Mouse (Mus musculus) embryonic facial prominence, embryonic 14.5 days (tissue): ENCODE measurements around the gene Xlr3c. TPM values are rescaled to one million over a fixed set of nuclear protein-coding genes. Genes with fewer than 3 reads are reported as not detected.
"Not testable (repeated sequence)": the region's sequence is repeated elsewhere in the genome, so short reads cannot be mapped to it uniquely, and the experiment has no call there.

Experiments used
- ATAC-seq: fragments of 200-750 bp; cut with Nextera tagmentation; 2 replicates; pipeline ENCODE4 v1.8.0; 2017; ENCODE audit warnings: low read depth, moderate number of reproducible peaks, moderate TSS enrichment
- DNase-seq: peaks from one replicate; pipeline ENCODE4 v3.0.0-alpha.2; 2015; ENCODE audit warnings: low spot score
- H3K27ac ChIP-seq: fragments of 300-500 bp; sonication (generic); replicated peaks from 2 replicates; pipeline ENCODE4 v1.5.1; 2014; ENCODE audit warnings: low read depth, mild to moderate bottlenecking, low read length, moderate library complexity
- H3K27me3 ChIP-seq: fragments of 300-500 bp; sonication (generic); replicated peaks from 2 replicates; pipeline ENCODE4 v1.6.1; 2014; ENCODE audit warnings: low read length; ENCODE audit not compliant: control insufficient read depth, insufficient read depth
- H3K36me3 ChIP-seq: fragments of 300-500 bp; sonication (generic); 2 replicates; pipeline ENCODE4 v1.6.1; 2014; ENCODE audit warnings: low read length, mixed read lengths; ENCODE audit not compliant: control insufficient read depth, insufficient read depth
- H3K4me1 ChIP-seq: fragments of 300-500 bp; sonication (generic); 2 replicates; pipeline ENCODE4 v1.6.1; 2014; ENCODE audit warnings: antibody characterized with exemption, low read length; ENCODE audit not compliant: control insufficient read depth, insufficient read depth
- H3K4me2 ChIP-seq: fragments of 300-500 bp; sonication (generic); 2 replicates; pipeline ENCODE4 v1.6.1; 2014; ENCODE audit warnings: low read depth, mild to moderate bottlenecking, low read length, moderate library complexity, mixed read lengths
- H3K4me3 ChIP-seq: fragments of 300-500 bp; sonication (generic); 2 replicates; pipeline ENCODE4 v1.5.1; 2014; ENCODE audit warnings: low read depth, mild to moderate bottlenecking, low read length
- H3K9ac ChIP-seq: fragments of 300-500 bp; sonication (generic); 2 replicates; pipeline ENCODE4 v1.6.1; 2014; ENCODE audit warnings: low read depth, mild to moderate bottlenecking, low read length, moderate library complexity, mixed read lengths
- H3K9me3 ChIP-seq: fragments of 300-500 bp; sonication (generic); 2 replicates; pipeline ENCODE4 v1.6.1; 2016; ENCODE audit warnings: low read length; ENCODE audit not compliant: control insufficient read depth
- WGBS: fragments of 180-500 bp; shearing (Covaris S2); extraction: QIAGEN DNeasy Blood & Tissue Kit; methylation state at CpG from one replicate; pipeline ENCODE4 v1.1.7; 2014; 5-methylcytosine and 5-hydroxymethylcytosine counted together
- polyA plus RNA-seq: library from polyadenylated mRNA; unstranded; fragments of >200 nt; fragmentation: Nextera tagmentation; extraction: Ambion mirVana; gene quantifications from 2 replicates; pipeline ENCODE4 v1.2.1, GENCODE M21; 2014

The Xlr3c gene
- polyA plus RNA-seq, 1 experiment from 2014 or later: 0.21 TPM

DNA sequence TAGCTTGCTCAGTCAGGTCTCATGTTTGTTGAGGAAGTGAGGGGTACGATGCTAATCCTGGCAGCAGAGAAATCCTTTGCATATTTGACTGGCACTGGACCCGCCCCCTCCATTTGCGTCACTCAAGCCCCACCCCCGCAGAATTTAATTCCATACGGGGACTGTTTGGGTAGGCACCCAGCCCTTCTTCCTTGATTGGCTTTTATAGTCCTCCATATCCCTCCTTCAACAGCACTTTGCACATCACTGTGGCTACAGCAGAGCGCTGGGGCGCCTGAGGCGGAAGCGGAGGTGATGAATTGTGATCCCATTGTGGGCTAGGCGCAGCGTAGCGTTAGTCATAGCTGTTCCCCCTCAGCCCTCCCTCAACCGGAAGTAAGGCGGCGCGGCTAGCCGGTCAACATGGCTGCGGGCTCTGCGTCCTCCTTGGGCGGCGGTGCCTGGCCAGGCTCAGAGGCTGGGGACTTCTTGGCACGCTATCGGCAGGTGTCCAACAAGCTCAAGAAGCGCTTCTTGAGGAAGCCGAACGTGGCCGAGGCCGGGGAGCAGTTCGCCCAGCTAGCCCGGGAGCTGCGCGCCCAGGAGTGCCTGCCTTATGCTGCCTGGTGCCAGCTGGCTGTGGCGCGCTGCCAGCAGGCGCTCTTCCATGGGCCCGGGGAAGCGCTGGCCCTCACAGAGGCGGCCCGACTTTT lies 37.1 kb downstream of the Xlr3c start, which contains the start of gene F8a:
TSS of gene F8a (plus strand) at position 378 of the 692 bp plus-strand sequence.
- Histone ChIP-seq H3K27me3 (peaks cover 6% of the 10 kb centered on the region), H3K4me1 (no peaks in the 10 kb centered on the region), H3K4me2 (peak within 1 kb of the TSS; percentile 75), H3K27ac (peak within 1 kb of the TSS; percentile 88), H3K36me3 (no peaks in the 10 kb centered on the region), H3K9ac (peak within 1 kb of the TSS; percentile 69), H3K9me3 (no peaks in the 10 kb centered on the region), H3K4me3 (peak within 1 kb of the TSS; percentile 58)
- DNase-seq: peak; percentile 87
- peak; percentile 95 for ATAC-seq
- 24% methylated on average over 23 of the region's 39 CpGs for WGBS

GRCm38 (mm10) chrX:73225365-73225764 lies 39.8 kb downstream of the Xlr3c start:
- Histone ChIP-seq H3K9me3 (no peaks in the 10 kb centered on the region), H3K27ac (no peak overlapping the region), H3K4me3 (no peak overlapping the region), H3K4me1 (no peaks in the 10 kb centered on the region), H3K27me3 (peaks cover 6% of the 10 kb centered on the region), H3K36me3 (no peaks in the 10 kb centered on the region), H3K9ac (no peak overlapping the region), H3K4me2 (no peak overlapping the region)
- DNase-seq: no peak
- no peak for ATAC-seq
- WGBS: 51% methylated on average over 1 of the region's 1 CpGs

DNA sequence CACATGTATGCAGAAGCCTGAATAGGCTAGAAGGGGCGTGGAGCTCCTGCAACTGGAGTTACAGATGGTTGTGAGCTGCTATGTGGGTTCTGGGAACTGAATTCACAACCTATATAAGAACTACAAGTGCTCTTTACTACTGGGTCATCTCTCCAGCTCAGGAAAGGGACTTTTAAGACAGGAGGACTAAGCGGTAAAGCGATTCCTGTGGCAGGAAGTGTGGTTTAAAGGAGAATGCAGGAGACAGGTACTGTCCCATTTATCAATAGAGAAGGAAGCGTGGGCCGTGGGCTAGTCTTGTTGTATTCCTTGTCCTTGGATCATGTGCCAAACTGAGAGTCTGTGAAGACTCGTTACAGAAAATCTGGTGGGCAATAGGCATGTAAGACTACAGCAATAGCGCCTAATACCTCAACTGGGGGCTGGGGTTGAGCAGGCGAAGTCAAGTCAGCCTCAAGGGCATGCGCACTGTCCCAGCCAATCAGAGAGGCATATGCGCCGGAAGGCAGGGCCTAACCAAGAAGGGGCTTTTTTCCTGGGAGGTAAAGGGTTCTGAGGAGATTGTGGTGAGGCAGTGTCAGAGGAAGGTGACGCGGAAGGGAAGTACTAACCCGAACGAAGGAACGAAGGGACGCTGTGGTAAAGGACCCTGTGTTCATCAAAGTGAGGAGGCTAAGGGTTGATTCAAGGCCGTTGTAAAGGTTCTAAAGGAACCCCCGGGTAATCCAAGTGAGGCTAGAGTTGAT lies 51.2 kb downstream of the Xlr3c start, which contains the start of gene Xlr4b:
TSS of gene Xlr4b (plus strand) at position 515 of the 746 bp plus-strand sequence.
- not testable (repeated sequence) for H3K9me3 ChIP-seq, ATAC-seq, H3K4me2 ChIP-seq, DNase-seq, H3K9ac ChIP-seq, H3K27ac ChIP-seq, H3K27me3 ChIP-seq, H3K36me3 ChIP-seq, H3K4me1 ChIP-seq, H3K4me3 ChIP-seq
- WGBS: 79% methylated on average over 12 of the region's 19 CpGs

Other genes starting within 250 kb of the Xlr3c start
- 0.26 and 0.34 TPM in 2 replicates for gene Pnma5, start 228.3 kb downstream of the Xlr3c start, polyA plus RNA-seq
- 0.11 and 0.12 TPM in 2 replicates for gene Pnma3, start 200.6 kb downstream of the Xlr3c start, polyA plus RNA-seq
- 0.20 and 0.74 TPM in 2 replicates for gene Xlr4a, start 182.9 kb downstream of the Xlr3c start, polyA plus RNA-seq
- 2.0 and 3.6 TPM in 2 replicates for gene Xlr3a, start 168.3 kb downstream of the Xlr3c start, polyA plus RNA-seq
- 0.20 and 0.21 TPM in 2 replicates for gene Gm14685, start 148.3 kb downstream of the Xlr3c start, polyA plus RNA-seq
- gene Xlr5b, start 116.6 kb downstream of the Xlr3c start, polyA plus RNA-seq: 0.24 TPM in 1 of 2 replicates, not detected in the other
- gene DXBay18, start 115.9 kb downstream of the Xlr3c start, polyA plus RNA-seq: not detected in 2 replicates
- not detected in 2 replicates for gene Spin2d, start 88.4 kb downstream of the Xlr3c start, polyA plus RNA-seq
- gene Xlr3b, start 73.2 kb downstream of the Xlr3c start, polyA plus RNA-seq: 8.8 and 23.2 TPM in 2 replicates
- gene Xlr4b, start 51.1 kb downstream of the Xlr3c start, polyA plus RNA-seq: 0.83 and 2.2 TPM in 2 replicates
- gene F8a, start 37.1 kb downstream of the Xlr3c start, polyA plus RNA-seq: 10.6 and 11.1 TPM in 2 replicates
- 0.13 and 0.24 TPM in 2 replicates for gene Xlr4c, start 22.3 kb downstream of the Xlr3c start, polyA plus RNA-seq
- 0.11 TPM in 1 of 2 replicates, not detected in the other for gene Xlr5a, start 27.6 kb upstream of the Xlr3c start, polyA plus RNA-seq
- not detected in 2 replicates for gene Xlr5c, start 27.6 kb upstream of the Xlr3c start, polyA plus RNA-seq
- not detected in 2 replicates for gene Gm45015, start 71.5 kb upstream of the Xlr3c start, polyA plus RNA-seq
- gene Zfp275, start 77.2 kb upstream of the Xlr3c start, polyA plus RNA-seq: 27.1 and 28.1 TPM in 2 replicates
- gene Gm18336, start 133.3 kb upstream of the Xlr3c start, polyA plus RNA-seq: not detected in 2 replicates
- 0.11 and 0.21 TPM in 2 replicates for gene Zfp92, start 145.7 kb upstream of the Xlr3c start, polyA plus RNA-seq
- 1.3 and 2.9 TPM in 2 replicates for gene Trex2, start 170.0 kb upstream of the Xlr3c start, polyA plus RNA-seq
- 48.2 and 52.5 TPM in 2 replicates for gene Haus7, start 193.7 kb upstream of the Xlr3c start, polyA plus RNA-seq
- 263 and 311 TPM in 2 replicates for gene Bgn, start 218.2 kb upstream of the Xlr3c start, polyA plus RNA-seq
- gene Atp2b3, start 237.7 kb upstream of the Xlr3c start, polyA plus RNA-seq: 0.80 and 1.3 TPM in 2 replicates